Mouse (Mus musculus) lung, embryonic 16.5 days (tissue): ENCODE results near the gene Tet2. TPM values are rescaled to one million over a fixed set of nuclear protein-coding genes. Genes with fewer than 3 reads are reported as not detected.

Source experiments
- ATAC-seq: fragments of 200-750 bp; cut with Nextera tagmentation; 2 replicates; pipeline ENCODE4 v1.8.0; 2017; ENCODE audit warnings: low read depth, mild to moderate bottlenecking, moderate library complexity
- H3K27ac ChIP-seq: fragments of 300-500 bp; sonication (generic); 2 replicates; pipeline ENCODE4 v1.5.1; 2014; ENCODE audit warnings: mild to moderate bottlenecking, control low read depth, low read length
- H3K27me3 ChIP-seq: fragments of 300-500 bp; sonication (generic); 2 replicates; pipeline ENCODE4 v1.6.1; 2014; ENCODE audit warnings: low read depth, low read length, mixed read lengths; ENCODE audit not compliant: control insufficient read depth, insufficient read depth
- H3K36me3 ChIP-seq: fragments of 300-500 bp; sonication (generic); 2 replicates; pipeline ENCODE4 v1.6.1; 2014; ENCODE audit warnings: low read length; ENCODE audit not compliant: control insufficient read depth, insufficient read depth
- H3K4me1 ChIP-seq: fragments of 300-500 bp; sonication (generic); replicated peaks from 2 replicates; pipeline ENCODE4 v1.6.1; 2014; ENCODE audit warnings: low read length, mixed read lengths; ENCODE audit not compliant: control insufficient read depth, insufficient read depth
- H3K4me2 ChIP-seq: fragments of 300-500 bp; sonication (generic); 2 replicates; pipeline ENCODE4 v1.6.1; 2014; ENCODE audit warnings: low read depth, low read length, control low read depth
- H3K4me3 ChIP-seq: fragments of 300-500 bp; sonication (generic); 2 replicates; pipeline ENCODE4 v1.5.1; 2014; ENCODE audit warnings: mild to moderate bottlenecking, low read length, control low read depth
- H3K9ac ChIP-seq: fragments of 300-500 bp; sonication (generic); 2 replicates; pipeline ENCODE4 v1.6.1; 2014; ENCODE audit warnings: low read length, control low read depth
- H3K9me3 ChIP-seq: fragments of 300-500 bp; sonication (generic); 2 replicates; pipeline ENCODE4 v1.6.1; 2016; ENCODE audit warnings: low read length; ENCODE audit not compliant: control insufficient read depth
- WGBS: fragments of 180-500 bp; shearing (Covaris S2); extraction: QIAGEN DNeasy Blood & Tissue Kit; methylation state at CpG from one replicate; pipeline ENCODE4 v1.1.7; 2014; 5-methylcytosine and 5-hydroxymethylcytosine counted together
- polyA plus RNA-seq: library from polyadenylated mRNA; unstranded; fragments of >200 nt; fragmentation: Nextera tagmentation; extraction: Ambion mirVana; gene quantifications from 2 replicates; pipeline ENCODE4 v1.2.1, GENCODE M21; 2015

Tet2 gene
- polyA plus RNA-seq, 1 experiment from 2014 or later: 16.1 TPM

DNA sequence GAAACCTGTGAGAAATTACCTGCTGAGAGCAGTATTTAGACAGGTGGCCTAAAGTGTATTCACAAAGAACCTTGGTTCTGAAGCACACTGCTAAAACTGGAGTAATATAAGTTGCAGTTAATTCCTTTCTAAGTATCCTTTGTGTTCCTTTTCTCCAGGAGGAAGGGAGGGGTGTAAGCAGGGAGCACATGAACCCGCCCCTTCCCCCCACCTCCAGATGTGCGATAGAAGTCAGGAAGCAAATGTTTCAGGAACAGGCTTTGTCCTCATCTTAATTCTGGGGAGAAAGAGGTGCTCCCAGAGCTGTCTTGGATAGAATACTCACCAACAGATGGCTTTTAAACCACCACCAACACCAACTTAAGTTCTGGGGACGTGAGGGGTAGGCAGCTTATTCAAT, 82.9 kb downstream of the Tet2 start:
- no peaks in the 10 kb centered on the region for H3K9me3 ChIP-seq
- no peak overlapping the region for H3K4me3 ChIP-seq
- no peak overlapping the region for H3K27ac ChIP-seq
- H3K4me2 ChIP-seq: no peak overlapping the region
- 61% methylated on average over 3 of the region's 3 CpGs for WGBS
- ATAC-seq: no peak
- H3K9ac ChIP-seq: no peak overlapping the region
- H3K4me1 ChIP-seq: no peaks in the 10 kb centered on the region
- peaks cover 10% of the 10 kb centered on the region; the same call in 1 of the 2 replicates for H3K36me3 ChIP-seq
- H3K27me3 ChIP-seq: no peaks in the 10 kb centered on the region

DNA sequence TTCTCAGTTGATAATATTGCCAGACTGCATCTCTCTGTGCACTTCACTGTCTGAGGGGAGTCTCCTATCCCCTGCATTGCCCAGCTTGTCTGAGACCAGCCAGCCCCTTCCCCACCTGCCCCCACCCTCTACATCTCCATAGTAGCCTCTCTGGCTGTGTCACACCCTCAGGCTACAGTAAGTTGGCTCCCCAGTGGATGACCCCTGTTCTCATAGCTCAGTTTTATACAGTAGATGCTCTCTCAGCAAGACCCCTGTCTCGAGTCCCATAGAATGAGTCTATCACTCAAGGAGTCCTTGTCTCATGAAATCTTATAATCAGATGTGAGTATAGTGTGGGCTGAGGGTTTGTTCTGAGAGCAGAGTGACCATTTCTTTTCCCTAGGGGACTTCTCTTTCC, 85.8 kb downstream of the Tet2 start:
- WGBS: 74% methylated on average over 1 of the region's 1 CpGs
- ATAC-seq: no peak

DNA sequence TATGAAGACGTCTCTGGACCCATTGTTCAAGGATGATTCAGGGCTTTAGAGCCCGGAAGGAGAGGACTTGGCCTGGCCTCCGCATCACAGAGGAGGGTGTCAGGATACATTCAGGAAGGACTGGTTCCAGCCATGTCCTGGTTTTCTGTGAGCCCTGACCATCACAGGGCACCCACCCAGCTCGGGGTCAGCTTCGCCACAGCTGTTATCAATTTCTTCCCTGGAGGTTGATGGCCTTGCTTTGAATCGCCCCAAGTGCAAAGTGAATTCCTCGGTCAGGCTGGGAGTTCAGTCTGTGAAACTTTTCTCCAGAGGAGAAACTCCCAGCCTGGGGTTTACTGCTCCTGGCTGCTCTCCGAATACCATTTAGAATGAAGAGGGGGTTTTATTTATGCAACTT, 91.0 kb downstream of the Tet2 start:
- Histone ChIP-seq H3K27ac (no peak overlapping the region), H3K27me3 (no peaks in the 10 kb centered on the region), H3K9me3 (no peaks in the 10 kb centered on the region), H3K4me2 (no peak overlapping the region), H3K4me1 (no peaks in the 10 kb centered on the region), H3K9ac (no peak overlapping the region), H3K36me3 (no peaks in the 10 kb centered on the region), H3K4me3 (no peak overlapping the region)
- no peak for ATAC-seq
- WGBS: 68% methylated on average over 8 of the region's 8 CpGs

More for the DNA sequence above, 85.8 kb downstream of the Tet2 start:
- Histone ChIP-seq H3K27me3 (no peaks in the 10 kb centered on the region), H3K9me3 (no peaks in the 10 kb centered on the region), H3K27ac (no peak overlapping the region), H3K4me2 (no peak overlapping the region), H3K4me1 (no peaks in the 10 kb centered on the region), H3K4me3 (no peak overlapping the region), H3K36me3 (peaks cover 3% of the 10 kb centered on the region; the same call in 1 of the 2 replicates), H3K9ac (no peak overlapping the region)

DNA sequence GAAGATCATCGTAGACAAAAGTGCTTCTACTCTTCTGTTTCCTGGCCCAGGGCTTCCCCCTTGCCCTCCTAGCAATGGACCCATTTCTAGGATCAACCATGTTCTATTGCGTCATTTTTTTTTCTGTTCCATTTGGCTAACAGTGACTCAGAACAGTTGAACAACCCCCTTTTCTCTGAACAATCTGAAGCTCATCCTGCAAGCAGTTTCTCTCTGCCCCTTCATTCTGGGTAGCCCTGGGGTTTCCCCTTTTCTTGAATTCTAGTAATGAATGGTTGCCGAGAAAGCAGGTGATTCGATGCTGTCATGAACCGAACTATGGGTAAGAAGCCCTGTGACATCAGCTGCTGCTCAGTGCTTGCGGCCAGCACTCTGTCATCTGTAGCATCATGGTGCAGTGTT, 108.0 kb downstream of the Tet2 start:
- ATAC-seq: no peak
- H3K9me3 ChIP-seq: no peaks in the 10 kb centered on the region
- H3K4me3 ChIP-seq: no peak overlapping the region
- H3K27ac ChIP-seq: no peak overlapping the region
- no peaks in the 10 kb centered on the region for H3K4me1 ChIP-seq
- H3K36me3 ChIP-seq: no peaks in the 10 kb centered on the region
- H3K27me3 ChIP-seq: no peaks in the 10 kb centered on the region
- 91% methylated on average over 6 of the region's 6 CpGs for WGBS
- H3K9ac ChIP-seq: no peak overlapping the region
- no peak overlapping the region for H3K4me2 ChIP-seq

DNA sequence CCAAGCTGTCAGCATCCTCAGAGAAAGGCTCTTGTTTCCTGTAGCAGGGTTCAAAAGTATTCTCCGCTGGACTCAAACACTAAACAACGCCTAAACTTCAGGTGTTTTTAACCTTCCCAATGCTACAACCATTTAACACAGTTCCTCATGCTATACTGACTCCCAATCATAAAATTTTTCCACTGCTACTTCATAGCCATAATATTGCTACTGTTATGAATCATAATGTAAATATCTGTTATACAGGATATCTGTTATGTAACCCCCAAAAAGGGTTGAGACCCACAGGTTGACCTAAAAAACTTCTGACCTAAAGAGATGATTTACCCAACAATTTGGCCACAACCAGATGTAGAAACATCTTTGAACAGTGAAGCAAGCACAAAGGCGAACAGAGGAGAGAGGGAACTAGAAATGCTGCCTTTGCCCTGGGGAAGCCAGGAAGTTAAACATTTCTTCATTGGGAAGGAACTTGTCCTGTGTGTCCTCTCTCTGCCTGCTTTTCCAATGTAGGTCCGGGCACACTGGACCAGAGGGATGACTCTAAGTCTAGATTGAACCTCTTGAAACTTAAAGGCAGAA, 108.6 kb downstream of the Tet2 start:
- H3K9me3 ChIP-seq: no peaks in the 10 kb centered on the region
- no peak overlapping the region for H3K27ac ChIP-seq
- no peaks in the 10 kb centered on the region for H3K36me3 ChIP-seq
- no peaks in the 10 kb centered on the region for H3K27me3 ChIP-seq
- ATAC-seq: no peak
- no peak overlapping the region for H3K9ac ChIP-seq
- no peak overlapping the region for H3K4me3 ChIP-seq
- H3K4me2 ChIP-seq: no peak overlapping the region
- 84% methylated on average over 4 of the region's 4 CpGs for WGBS
- H3K4me1 ChIP-seq: no peaks in the 10 kb centered on the region

DNA sequence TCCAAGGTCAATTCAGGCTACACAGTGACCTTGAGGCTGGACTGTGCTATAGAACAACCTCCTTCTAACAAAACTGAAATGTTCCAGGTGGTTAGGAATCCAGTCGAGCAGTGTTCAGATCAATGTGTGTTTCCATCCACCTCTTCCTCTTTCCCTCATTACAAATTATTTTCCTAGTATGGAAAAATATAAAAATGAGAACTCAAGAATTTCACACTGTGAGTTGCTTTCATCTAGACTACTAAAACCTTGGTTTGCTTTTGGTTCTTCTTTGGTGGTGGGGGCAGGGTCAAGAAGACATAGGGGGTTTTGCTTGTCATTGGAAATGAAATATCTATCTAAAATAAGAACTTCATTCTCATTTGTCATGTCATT, 109.2 kb downstream of the Tet2 start:
- Histone ChIP-seq H3K4me2 (no peak overlapping the region), H3K4me3 (no peak overlapping the region), H3K9ac (no peak overlapping the region), H3K36me3 (no peaks in the 10 kb centered on the region), H3K4me1 (no peaks in the 10 kb centered on the region), H3K27me3 (no peaks in the 10 kb centered on the region), H3K9me3 (no peaks in the 10 kb centered on the region), H3K27ac (no peak overlapping the region)
- no peak for ATAC-seq
- WGBS: 71% methylated on average over 1 of the region's 1 CpGs

DNA sequence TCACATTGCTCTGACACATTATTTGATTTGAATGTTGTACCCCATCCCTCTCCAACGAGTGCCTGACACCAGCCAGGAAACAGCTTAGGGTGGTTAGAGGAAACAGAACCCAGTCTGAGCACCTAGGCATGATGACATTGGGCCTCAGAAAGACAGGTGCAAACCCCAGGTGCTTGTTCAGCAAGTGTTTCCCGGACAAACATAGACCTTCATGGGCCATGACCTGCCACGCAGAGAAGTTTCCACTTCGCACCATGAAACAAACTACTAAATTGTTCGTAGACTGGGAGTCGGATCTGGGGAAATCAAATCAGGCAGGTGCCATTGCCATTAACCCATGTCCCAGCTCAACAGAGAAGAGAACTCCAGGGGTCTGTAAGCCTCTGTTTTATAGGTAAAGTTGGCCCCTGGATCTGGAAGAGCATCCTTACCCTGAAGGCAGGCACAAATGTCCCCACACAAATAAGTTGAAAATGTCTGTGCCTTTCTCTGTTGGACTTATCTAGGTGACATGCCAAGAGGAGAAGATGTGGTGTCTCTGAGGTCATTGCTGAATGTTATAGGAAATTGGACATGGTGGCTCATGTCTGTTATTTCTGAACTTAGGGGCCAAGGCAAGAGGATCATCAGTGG, 109.7 kb downstream of the Tet2 start:
- Histone ChIP-seq H3K27me3 (no peaks in the 10 kb centered on the region), H3K4me3 (no peak overlapping the region), H3K27ac (no peak overlapping the region), H3K4me2 (no peak overlapping the region), H3K4me1 (no peaks in the 10 kb centered on the region), H3K36me3 (no peaks in the 10 kb centered on the region), H3K9me3 (no peaks in the 10 kb centered on the region), H3K9ac (no peak overlapping the region)
- WGBS: 84% methylated on average over 6 of the region's 6 CpGs
- no peak for ATAC-seq

DNA sequence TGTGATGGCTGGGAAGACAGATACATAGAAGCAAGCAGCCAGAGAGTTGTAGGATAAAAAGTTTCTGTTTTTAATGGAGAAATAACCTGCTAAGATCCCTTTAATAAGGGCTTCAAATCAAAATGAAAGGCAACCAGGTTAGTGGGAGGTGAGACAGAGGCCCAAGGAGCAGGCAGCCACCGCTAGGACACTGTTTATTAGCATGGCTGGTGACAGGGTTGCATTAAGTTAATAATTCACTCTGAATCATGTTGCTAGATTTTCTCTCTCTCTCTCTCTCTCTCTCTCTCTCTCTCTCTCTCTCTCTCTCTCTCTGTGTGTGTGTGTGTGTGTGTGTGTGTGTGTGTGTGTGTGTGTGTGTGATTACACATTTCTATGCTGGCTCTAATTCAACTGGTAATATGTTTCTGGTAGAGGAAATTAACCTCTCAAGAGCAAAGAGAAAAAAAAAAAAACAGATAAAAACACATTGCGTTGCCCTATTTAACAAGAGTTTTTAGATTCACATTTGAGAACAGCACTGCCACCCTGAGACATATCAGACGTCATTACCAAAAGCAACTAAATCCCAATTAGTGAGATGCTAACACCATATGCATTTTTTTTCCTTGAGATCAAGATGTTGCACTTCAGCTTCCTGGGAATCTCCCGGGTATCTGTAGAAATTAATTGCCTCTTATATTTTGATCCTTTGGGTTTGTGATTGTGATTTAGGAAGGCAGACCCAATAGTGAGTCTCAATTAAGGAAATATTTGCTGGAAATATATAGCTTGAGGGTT, 115.4 kb downstream of the Tet2 start:
- ATAC-seq: no peak
- WGBS: 65% methylated on average over 4 of the region's 4 CpGs
- Histone ChIP-seq H3K9me3 (no peaks in the 10 kb centered on the region), H3K4me3 (no peak overlapping the region), H3K36me3 (no peaks in the 10 kb centered on the region), H3K27me3 (no peaks in the 10 kb centered on the region), H3K4me2 (no peak overlapping the region), H3K27ac (no peak overlapping the region), H3K4me1 (no peaks in the 10 kb centered on the region), H3K9ac (no peak overlapping the region)

DNA sequence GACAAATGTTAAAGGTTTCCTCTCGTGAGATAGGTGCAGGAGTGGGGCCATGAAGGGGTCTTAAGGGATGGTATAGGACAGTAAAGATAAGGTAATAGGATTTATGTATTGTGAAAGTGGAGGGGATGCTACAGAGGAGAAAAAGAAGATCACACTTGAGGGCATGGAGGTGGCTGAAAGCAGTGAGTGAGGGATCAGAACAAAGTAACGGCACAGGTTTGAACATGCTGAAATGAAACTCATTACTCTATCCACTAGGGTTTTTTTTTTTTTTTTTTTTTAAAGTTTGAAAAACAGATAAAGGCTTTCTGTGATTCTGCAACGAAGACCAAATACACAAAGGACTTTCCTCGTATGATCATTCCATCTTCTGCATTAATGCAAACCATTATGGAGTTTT, 116.9 kb downstream of the Tet2 start:
- Histone ChIP-seq H3K27me3 (no peaks in the 10 kb centered on the region), H3K27ac (no peak overlapping the region), H3K9ac (no peak overlapping the region), H3K4me2 (no peak overlapping the region), H3K36me3 (no peaks in the 10 kb centered on the region), H3K4me3 (no peak overlapping the region), H3K4me1 (no peaks in the 10 kb centered on the region), H3K9me3 (no peaks in the 10 kb centered on the region)
- 58% methylated on average over 4 of the region's 4 CpGs for WGBS
- no peak for ATAC-seq
